Mouse (Mus musculus) CH12.LX (cell line): ENCODE measurements around the gene Ankle1. TPM values are rescaled to one million over a fixed set of nuclear protein-coding genes. Genes with fewer than 3 reads are reported as not detected.

Experiments used
- DNase-seq: peaks from one replicate; pipeline ENCODE4 v3.0.0-alpha.2; 2013; ENCODE audit errors: extremely low read depth
- H3K27ac ChIP-seq: 2 replicates; pipeline ENCODE4 v1.5.1; 2012; ENCODE audit warnings: low read depth, mild to moderate bottlenecking, control low read depth, moderate library complexity; ENCODE audit not compliant: insufficient read depth
- H3K27me3 ChIP-seq: replicated peaks from 2 replicates; pipeline ENCODE3; 2012; ENCODE audit warnings: inconsistent platforms
- H3K36me3 ChIP-seq, 2 experiments: replicated peaks in 1 of 2; 2 replicates each; pipeline versions ENCODE3 to v1.6.1; 2012; ENCODE audit warnings: inconsistent platforms in 1 of 2, low read length in 1 of 2, mild to moderate bottlenecking in 1 of 2, mixed read lengths in 1 of 2, moderate library complexity in 1 of 2; ENCODE audit not compliant: control insufficient read depth in 1 of 2, insufficient read depth in 1 of 2
- H3K4me1 ChIP-seq, 2 experiments: 2 replicates each; pipeline ENCODE4 v1.6.1; 2012; ENCODE audit warnings: inconsistent platforms in 1 of 2, moderate library complexity in 1 of 2; ENCODE audit not compliant: insufficient read depth in 2 of 2, control insufficient read depth in 1 of 2
- H3K4me2 ChIP-seq: 2 replicates; pipeline ENCODE4 v1.6.1; 2012; ENCODE audit warnings: low read depth, mild to moderate bottlenecking, control low read depth; ENCODE audit not compliant: poor library complexity, insufficient read depth, severe bottlenecking
- H3K4me3 ChIP-seq, 3 experiments: fragments of 150-350 bp in 1 of 3; sonication (generic) in 1 of 3; replicated peaks in 1 of 3; 2 replicates each; pipeline versions ENCODE3 to v1.5.1; 2011 to 2012; ENCODE audit warnings: low read depth in 2 of 3, low read length in 2 of 3, mild to moderate bottlenecking in 2 of 3, moderate library complexity in 2 of 3, control low read depth in 1 of 3, improper control_type of control experiment in 1 of 3, inconsistent platforms in 1 of 3, mixed read lengths in 1 of 3; ENCODE audit not compliant: poor library complexity in 1 of 3
- H3K79me2 ChIP-seq: replicated peaks from 2 replicates; pipeline ENCODE4 v1.6.1; 2012; ENCODE audit warnings: mild to moderate bottlenecking, moderate library complexity; ENCODE audit not compliant: control insufficient read depth, poor library complexity, insufficient read depth, severe bottlenecking; ENCODE audit errors: extremely low read depth
- H3K9ac ChIP-seq: 2 replicates; pipeline ENCODE4 v1.6.1; 2012; ENCODE audit warnings: low read depth, mild to moderate bottlenecking, control low read depth, moderate library complexity; ENCODE audit not compliant: insufficient read depth
- H3K9me3 ChIP-seq: replicated peaks from 2 replicates; pipeline ENCODE3; 2012; ENCODE audit warnings: low read length, inconsistent platforms, mixed read lengths
- BHLHE40 ChIP-seq: IDR thresholded peaks from 2 replicates; pipeline ENCODE4 v1.6.1; 2011; ENCODE audit warnings: mild to moderate bottlenecking, low read depth, low read length, improper control_type of control experiment
- CHD1 ChIP-seq: IDR thresholded peaks from 2 replicates; pipeline ENCODE4 v1.6.1; 2012; ENCODE audit warnings: low read depth, low read length, improper control_type of control experiment, inconsistent platforms
- CHD2 ChIP-seq: IDR thresholded peaks from 2 replicates; pipeline ENCODE4 v1.6.1; 2011; ENCODE audit warnings: low read length, improper control_type of control experiment
- CTCF ChIP-seq, 2 experiments: IDR thresholded peaks in 1 of 2; conservative IDR thresholded peaks in 1 of 2; 2 replicates each; pipeline ENCODE4 v1.5.1; 2011 to 2012; ENCODE audit warnings: low read depth in 2 of 2, low read length in 2 of 2, improper control_type of control experiment in 1 of 2, inconsistent platforms in 1 of 2, mild to moderate bottlenecking in 1 of 2, moderate library complexity in 1 of 2
- E2F4 ChIP-seq: IDR thresholded peaks from 2 replicates; pipeline ENCODE4 v1.6.1; 2011; ENCODE audit warnings: low read depth, low read length, improper control_type of control experiment; ENCODE audit not compliant: insufficient replicate concordance
- ELF1 ChIP-seq: IDR thresholded peaks from 2 replicates; pipeline ENCODE4 v1.6.1; 2014; ENCODE audit warnings: low read depth, mild to moderate bottlenecking, inconsistent platforms, low read length, improper control_type of control experiment
- GABPA ChIP-seq: IDR thresholded peaks from 2 replicates; pipeline ENCODE4 v1.6.1; 2012; ENCODE audit warnings: low read depth, low read length, improper control_type of control experiment, inconsistent platforms; ENCODE audit not compliant: insufficient replicate concordance
- HCFC1 ChIP-seq: IDR thresholded peaks from 2 replicates; pipeline ENCODE4 v1.6.1; 2012; ENCODE audit warnings: low read depth, mild to moderate bottlenecking, inconsistent platforms, low read length, improper control_type of control experiment
- JUN ChIP-seq: IDR thresholded peaks from 2 replicates; pipeline ENCODE4 v1.6.1; 2011; ENCODE audit warnings: low read depth, mild to moderate bottlenecking, low read length, improper control_type of control experiment, moderate library complexity; ENCODE audit not compliant: insufficient read depth
- MAFK ChIP-seq: IDR thresholded peaks from 2 replicates; pipeline ENCODE4 v1.6.1; 2011; ENCODE audit warnings: low read length, improper control_type of control experiment; ENCODE audit not compliant: insufficient replicate concordance
- MAZ ChIP-seq: IDR thresholded peaks from 2 replicates; pipeline ENCODE4 v1.6.1; 2012; ENCODE audit warnings: low read depth, mild to moderate bottlenecking, inconsistent platforms, low read length, improper control_type of control experiment, moderate library complexity
- MXI1 ChIP-seq: IDR thresholded peaks from 2 replicates; pipeline ENCODE4 v1.6.1; 2011; ENCODE audit warnings: mild to moderate bottlenecking, low read depth, low read length, improper control_type of control experiment
- MYC ChIP-seq: IDR thresholded peaks from 2 replicates; pipeline ENCODE4 v1.6.1; 2011; ENCODE audit warnings: low read depth, mild to moderate bottlenecking, improper control_type of control experiment, low read length
- NELFE ChIP-seq: IDR thresholded peaks from 2 replicates; pipeline ENCODE4 v1.6.1; 2011; ENCODE audit warnings: low read depth, low read length, improper control_type of control experiment
- PAX5 ChIP-seq: IDR thresholded peaks from 2 replicates; pipeline ENCODE4 v1.6.1; 2012; ENCODE audit warnings: low read length, inconsistent platforms, mixed read lengths
- RAD21 ChIP-seq: IDR thresholded peaks from 2 replicates; pipeline ENCODE4 v1.6.1; 2011; ENCODE audit warnings: low read depth, mild to moderate bottlenecking, low read length, improper control_type of control experiment, moderate library complexity
- RCOR1 ChIP-seq: conservative IDR thresholded peaks from 2 replicates; pipeline ENCODE4 v1.6.1; 2012; ENCODE audit warnings: low read depth, mild to moderate bottlenecking, inconsistent platforms, low read length, improper control_type of control experiment
- SIN3A ChIP-seq: IDR thresholded peaks from 2 replicates; pipeline ENCODE4 v1.6.1; 2012; ENCODE audit warnings: low read length, improper control_type of control experiment, inconsistent platforms
- SMC3 ChIP-seq: IDR thresholded peaks from 2 replicates; pipeline ENCODE4 v1.6.1; 2011; ENCODE audit warnings: low read depth, low read length, improper control_type of control experiment
- TBP ChIP-seq: conservative IDR thresholded peaks from 2 replicates; pipeline ENCODE4 v1.6.1; 2011; ENCODE audit warnings: low read depth, low read length, improper control_type of control experiment
- TCF12 ChIP-seq: IDR thresholded peaks from 2 replicates; pipeline ENCODE4 v1.6.1; 2014; ENCODE audit warnings: low read depth, mild to moderate bottlenecking, inconsistent platforms, low read length, improper control_type of control experiment
- UBTF ChIP-seq: IDR thresholded peaks from 2 replicates; pipeline ENCODE4 v1.6.1; 2012; ENCODE audit warnings: low read depth, mild to moderate bottlenecking, inconsistent platforms, low read length, improper control_type of control experiment, moderate library complexity
- USF1 ChIP-seq: IDR thresholded peaks from 2 replicates; pipeline ENCODE4 v1.6.1; 2014; ENCODE audit warnings: low read depth, mild to moderate bottlenecking, inconsistent platforms, low read length, improper control_type of control experiment
- USF2 ChIP-seq: conservative IDR thresholded peaks from 2 replicates; pipeline ENCODE4 v1.6.1; 2011; ENCODE audit warnings: low read depth, low read length, improper control_type of control experiment
- ZKSCAN1 ChIP-seq: IDR thresholded peaks from 2 replicates; pipeline ENCODE4 v1.6.1; 2012; ENCODE audit warnings: low read depth, inconsistent platforms, low read length, improper control_type of control experiment, borderline replicate concordance
- ZMIZ1 ChIP-seq: IDR thresholded peaks from 2 replicates; pipeline ENCODE4 v1.6.1; 2012; ENCODE audit warnings: low read depth, mild to moderate bottlenecking, inconsistent platforms, low read length, improper control_type of control experiment
- ZNF384 ChIP-seq: IDR thresholded peaks from 2 replicates; pipeline ENCODE4 v1.6.1; 2012; ENCODE audit warnings: low read depth, low read length, improper control_type of control experiment, inconsistent platforms
- dilution Hi-C: fragments of 300-500 bp; cut with MboI; formaldehyde crosslinking; loops from 2 replicates; pipeline ENCODE4 v1.14.3; 2020; ENCODE audit warnings: low sequenced_read_pairs; ENCODE audit not compliant: extremely low pct_unique_long_range_greater_than_20kb, extremely low pct_ligation_motif_present
- in situ Hi-C: fragments of 300-500 bp; cut with MboI; formaldehyde crosslinking; loops from 3 replicates; pipeline ENCODE4 v1.14.3; 2019; ENCODE audit warnings: low sequenced_read_pairs, low pct_ligation_motif_present, low pct_unique_long_range_greater_than_20kb, mixed read lengths
- polyA plus RNA-seq: library from polyadenylated mRNA; unstranded; fragments of >175 nt; gene quantifications from 2 replicates; pipeline ENCODE4 v1.2.1, GENCODE M21; 2012; ENCODE audit warnings: low read depth; ENCODE audit not compliant: insufficient read length
- total RNA-seq, 2 experiments: library from RNA; depleted of rRNA; stranded (reverse); fragments of 300-350 nt in 1 of 2; fragments of >200 nt in 1 of 2; gene quantifications; 2 replicates each; pipeline ENCODE4 v1.2.3; 2012 to 2014

Ankle1 gene
- total and polyA plus RNA-seq, 3 experiments = 9.4 to 17.9 (median 17.4) TPM

GRCm38 (mm10) chr8:71388267-71388666 lies 17.5 kb upstream of the Ankle1 start:
- Histone ChIP-seq H3K27me3 (no peaks in the 10 kb centered on the region), H3K4me3 (no peak overlapping the region)
- in situ Hi-C loops = no loop called here
- TF ChIP-seq GABPA (no peak), ZKSCAN1 (no peak), MYC (no peak), UBTF (no peak), USF2 (no peak), RAD21 (no peak), RCOR1 (no peak), SMC3 (no peak), TCF12 (no peak), NELFE (no peak), JUN (no peak), ZMIZ1 (no peak), MAFK (no peak), E2F4 (no peak), MAZ (no peak), ZNF384 (no peak), PAX5 (no peak), CHD1 (no peak)
- TF ChIP-seq, all 38 proteins: peak for 0
- H3K36me3 ChIP-seq = no peaks in the 10 kb centered on the region
- H3K79me2 ChIP-seq = no peaks in the 10 kb centered on the region
- H3K4me2 ChIP-seq = no peak overlapping the region
- dilution Hi-C loops = no loop called here
- peaks cover 9 to 34% of the 10 kb centered on the region in 2 experiments for H3K4me1 ChIP-seq
- no peak overlapping the region for H3K27ac ChIP-seq
- H3K9ac ChIP-seq = no peak overlapping the region
- no peak for DNase-seq
- H3K9me3 ChIP-seq = no peaks in the 10 kb centered on the region

DNA sequence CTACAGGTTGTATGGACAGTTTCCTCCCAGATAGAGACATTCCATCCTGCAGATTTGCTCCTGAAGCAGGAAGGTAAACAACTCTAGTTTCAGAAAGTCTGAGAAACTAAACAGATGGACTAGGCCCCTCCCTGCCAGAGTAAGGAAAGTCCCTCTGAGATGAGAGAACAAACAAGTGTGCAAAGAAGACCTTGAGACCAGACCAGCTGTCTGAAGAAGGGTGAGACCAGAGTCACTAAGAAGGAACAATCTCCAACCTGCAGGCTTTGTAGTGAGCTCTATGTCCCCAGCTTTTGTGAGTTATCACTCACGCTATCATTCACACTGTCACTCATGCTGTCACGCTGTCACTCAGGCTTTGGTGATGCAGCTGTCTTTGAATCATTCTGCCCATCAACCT lies 14.1 kb upstream of the Ankle1 start:
- DNase-seq = no peak
- Histone ChIP-seq H3K9me3 (no peaks in the 10 kb centered on the region), H3K36me3 (no peaks in the 10 kb centered on the region), H3K79me2 (no peaks in the 10 kb centered on the region), H3K27me3 (no peaks in the 10 kb centered on the region), H3K4me3 (no peak overlapping the region), H3K4me2 (no peak overlapping the region; the same call in 1 of the 2 replicates), H3K4me1 (peaks cover 10 to 37% of the 10 kb centered on the region in 2 experiments), H3K27ac (no peak overlapping the region), H3K9ac (0 out of 2 replicates have a peak overlapping the region, but pooled peaks have one; percentile 13)
- in situ Hi-C loops = no loop called here
- dilution Hi-C loops = no loop called here
- no peak for TF ChIP-seq UBTF
- TF ChIP-seq BHLHE40 = no peak
- TF ChIP-seq TBP = no peak
- no peak for TF ChIP-seq SIN3A
- no peak for TF ChIP-seq MAZ
- no peak for TF ChIP-seq ZNF384
- TF ChIP-seq CHD2 = no peak
- TF ChIP-seq TCF12 = no peak
- no peak for TF ChIP-seq MAFK
- no peak for TF ChIP-seq ELF1
- no peak for TF ChIP-seq HCFC1
- TF ChIP-seq MXI1 = no peak
- no peak for TF ChIP-seq E2F4
- no peak for TF ChIP-seq CTCF (conservative IDR thresholded peaks at IDR 0.05 in 1 of 2, IDR thresholded peaks at IDR 0.05 in 1 of 2; ENCODE audit: low read depth in 2 of 2, low read length in 2 of 2)
- TF ChIP-seq RCOR1 = no peak
- TF ChIP-seq USF1 = no peak
- TF ChIP-seq MYC = no peak
